Mouse (Mus musculus) layer of hippocampus, adult 9-11 months (tissue): ENCODE measurements around the gene Card14.
"Not testable (repeated sequence)": the region's sequence is repeated elsewhere in the genome, so short reads cannot be mapped to it uniquely, and the experiment has no call there.

Source experiments
- DNase-seq: peaks from one replicate; pipeline ENCODE4 v3.0.0; 2022

The Card14 gene

DNA sequence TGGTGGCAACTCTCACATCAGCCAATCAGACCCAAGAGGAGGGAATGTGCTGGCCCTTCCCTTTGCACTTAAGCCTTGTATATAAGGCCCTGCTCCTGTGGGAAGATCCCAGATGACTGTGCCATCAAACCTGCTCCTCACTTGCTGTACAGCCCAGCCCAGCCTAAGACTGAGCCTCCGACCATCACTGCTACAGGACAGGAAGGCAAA, at the start of gene Card14:
TSS of gene Card14 (plus strand) at position 111 of the 210 bp plus-strand sequence.
- no peak for DNase-seq

DNA sequence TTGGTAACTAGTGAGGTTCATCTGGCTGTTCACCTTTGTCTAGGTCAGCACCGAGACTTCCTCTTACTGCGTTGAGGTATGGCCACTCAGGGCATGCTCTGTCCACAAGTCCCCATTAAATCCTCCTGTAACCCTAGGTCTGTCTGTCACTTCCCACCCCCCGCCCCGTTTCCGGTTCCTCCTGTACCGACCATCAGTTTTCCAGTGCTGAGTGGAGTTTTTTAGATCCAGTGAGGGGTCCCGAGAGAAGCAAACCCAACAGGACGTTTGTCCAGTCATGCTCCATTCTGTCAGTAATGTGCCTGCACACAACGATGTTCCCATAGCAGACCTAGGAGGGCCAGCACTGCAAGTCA, 49.4 kb upstream of the Card14 start:
- no peak for DNase-seq

DNA sequence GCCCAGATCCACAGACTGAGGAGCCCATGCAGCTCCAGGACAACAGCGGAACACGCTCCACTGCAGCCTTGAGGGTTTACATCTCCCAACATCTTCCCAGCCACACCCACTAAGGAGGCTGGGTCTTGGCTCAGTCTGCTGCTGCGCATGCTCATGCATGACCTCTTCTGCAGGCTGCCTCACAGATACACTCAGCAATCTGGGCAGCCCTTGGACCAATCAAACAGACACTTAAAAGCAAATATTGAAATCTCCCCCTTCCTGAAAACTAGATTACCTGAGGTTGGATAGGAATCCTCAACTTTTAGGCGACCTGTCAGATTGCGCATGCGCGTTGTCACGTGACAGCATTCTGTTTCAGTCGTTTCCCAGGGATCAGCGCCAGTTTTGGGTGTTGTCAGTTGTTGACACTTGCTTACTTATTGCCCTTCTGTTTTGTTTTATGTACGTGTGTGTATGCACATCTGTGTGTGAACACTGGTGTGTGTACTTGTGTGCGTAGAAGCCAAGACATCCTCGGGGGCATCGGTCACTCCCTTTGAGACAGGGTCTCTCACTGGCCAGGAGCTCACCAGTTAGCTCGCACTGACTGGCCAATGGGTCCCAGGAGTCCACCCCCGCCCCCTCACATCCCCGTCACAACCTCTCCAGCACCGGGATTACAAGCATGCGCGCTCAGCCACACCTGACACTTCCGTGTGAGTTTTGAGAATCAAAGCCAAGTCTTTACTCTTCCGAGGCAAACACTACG, 48.8 kb upstream of the Card14 start:
- peak; percentile 71 for DNase-seq

DNA sequence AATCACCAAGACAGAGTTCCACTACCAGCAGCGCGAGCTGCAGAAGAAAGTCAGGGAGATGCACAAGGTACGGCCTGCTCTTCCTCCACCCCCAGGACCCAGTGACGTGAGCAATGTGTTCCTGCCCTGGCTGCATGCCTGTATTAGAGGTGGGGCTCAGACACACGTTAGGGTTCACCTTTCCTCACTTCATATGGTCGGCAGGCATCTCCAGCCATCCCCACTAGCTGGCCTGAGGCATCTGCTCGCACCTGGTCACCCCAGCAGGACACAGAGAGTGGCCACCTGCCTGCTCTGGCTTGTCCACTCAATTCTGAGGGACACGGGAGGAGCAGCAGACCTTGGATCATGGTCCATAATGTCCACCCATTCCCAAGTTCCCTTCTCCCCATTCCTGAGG, 47.6 kb upstream of the Card14 start:
- DNase-seq: no peak

DNA sequence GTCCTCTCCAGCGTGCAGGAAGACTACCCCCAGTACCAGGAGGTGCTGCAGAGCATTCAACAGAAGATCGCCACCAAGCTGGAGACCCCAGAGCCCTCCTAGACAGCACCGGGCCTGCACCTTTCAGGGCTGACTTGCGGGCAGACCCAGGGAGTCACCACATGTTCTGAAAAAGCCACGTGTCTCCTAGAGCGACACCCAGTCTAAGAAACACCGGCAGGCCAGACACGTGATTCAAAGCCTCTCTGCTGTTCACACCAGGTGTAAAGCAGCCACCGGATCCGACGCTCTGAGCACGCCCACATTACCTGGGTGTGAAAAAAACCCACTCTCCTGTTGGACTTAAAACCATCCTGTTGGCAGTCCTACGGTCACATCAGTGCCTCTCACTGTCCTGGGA, 43.2 kb upstream of the Card14 start:
- no peak for DNase-seq

DNA sequence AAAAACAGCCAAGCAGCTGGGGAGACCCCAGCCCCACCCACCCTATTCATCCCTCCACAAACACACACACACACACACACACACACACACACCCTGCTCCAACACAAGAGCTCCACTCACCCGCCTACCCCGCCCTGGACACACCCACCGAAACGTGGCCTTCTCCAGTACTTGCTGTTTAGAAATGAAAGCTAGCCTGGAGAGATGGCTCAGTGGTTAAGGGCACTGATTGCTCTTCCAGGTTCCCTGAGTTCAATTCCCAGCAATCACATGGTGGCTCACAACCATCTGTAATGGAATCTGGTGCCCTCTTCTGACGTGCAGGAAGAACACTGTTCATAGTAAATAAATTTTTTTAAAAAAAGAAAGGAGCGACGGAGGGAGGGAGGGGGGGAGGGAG, 41.8 kb upstream of the Card14 start:
- no peak for DNase-seq

DNA sequence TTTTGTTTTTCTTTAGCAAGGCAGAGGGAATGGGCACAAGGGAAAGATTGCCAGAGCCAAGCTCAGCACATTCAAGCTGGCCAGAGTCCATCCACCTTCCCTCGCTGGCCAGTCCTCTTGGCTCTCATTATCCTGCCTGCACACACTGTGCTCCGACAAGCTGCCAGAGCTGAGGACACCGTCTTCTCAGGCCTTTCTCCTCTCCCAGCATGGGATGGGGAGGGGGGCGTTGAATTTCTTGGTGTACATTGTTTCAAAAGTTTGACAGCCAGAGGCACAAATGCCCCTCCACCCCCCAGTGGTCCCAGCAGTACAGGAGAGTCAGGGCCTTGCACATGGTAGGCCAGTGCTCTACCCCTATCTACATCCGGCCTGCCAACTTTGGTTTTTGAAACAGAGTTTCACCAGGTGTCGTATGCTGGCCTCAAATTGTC, 40.3 kb upstream of the Card14 start:
- peak; percentile 49 for DNase-seq

DNA sequence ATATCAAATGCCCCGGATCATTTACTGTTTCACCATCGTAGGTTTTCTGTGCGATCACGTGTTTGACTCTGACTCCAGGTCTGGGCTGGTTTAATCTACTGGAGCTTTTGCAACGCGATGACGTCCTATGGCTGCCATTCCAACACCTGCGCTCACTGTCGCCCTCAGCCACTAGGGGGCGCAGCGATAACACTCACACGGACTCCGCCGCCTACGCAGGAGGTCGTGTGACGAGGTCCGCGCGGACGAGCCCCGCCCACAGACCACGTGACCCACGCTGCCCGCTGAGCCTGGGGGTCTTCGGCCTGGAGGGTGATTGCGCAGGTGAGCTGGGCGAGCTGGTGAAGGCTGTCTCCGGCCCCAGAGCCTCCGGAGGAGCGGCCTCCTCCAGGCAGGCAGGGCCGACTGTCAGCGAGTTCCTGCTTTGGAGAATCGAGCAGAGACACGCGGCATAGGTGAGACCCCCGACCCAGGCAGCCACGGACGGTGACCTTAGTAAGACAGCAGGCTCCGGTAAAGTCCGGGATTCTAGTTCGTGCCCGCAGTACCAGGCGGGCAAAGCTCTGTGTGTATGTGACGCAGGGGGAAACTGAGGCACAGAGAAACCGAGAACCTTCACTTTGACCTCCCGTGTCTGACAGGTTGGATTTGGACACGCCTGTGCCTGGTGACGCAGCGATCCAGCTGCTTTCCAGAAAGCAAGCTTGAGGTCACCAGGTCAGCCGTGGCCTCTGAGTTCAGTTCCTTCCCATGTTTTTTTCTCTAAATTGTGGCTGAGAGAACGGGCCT, 39.6 kb upstream of the Card14 start, which contains the start of gene Gaa:
TSS of gene Gaa (plus strand) at position 120 of the 789 bp plus-strand sequence.
- DNase-seq: peak; percentile 98

DNA sequence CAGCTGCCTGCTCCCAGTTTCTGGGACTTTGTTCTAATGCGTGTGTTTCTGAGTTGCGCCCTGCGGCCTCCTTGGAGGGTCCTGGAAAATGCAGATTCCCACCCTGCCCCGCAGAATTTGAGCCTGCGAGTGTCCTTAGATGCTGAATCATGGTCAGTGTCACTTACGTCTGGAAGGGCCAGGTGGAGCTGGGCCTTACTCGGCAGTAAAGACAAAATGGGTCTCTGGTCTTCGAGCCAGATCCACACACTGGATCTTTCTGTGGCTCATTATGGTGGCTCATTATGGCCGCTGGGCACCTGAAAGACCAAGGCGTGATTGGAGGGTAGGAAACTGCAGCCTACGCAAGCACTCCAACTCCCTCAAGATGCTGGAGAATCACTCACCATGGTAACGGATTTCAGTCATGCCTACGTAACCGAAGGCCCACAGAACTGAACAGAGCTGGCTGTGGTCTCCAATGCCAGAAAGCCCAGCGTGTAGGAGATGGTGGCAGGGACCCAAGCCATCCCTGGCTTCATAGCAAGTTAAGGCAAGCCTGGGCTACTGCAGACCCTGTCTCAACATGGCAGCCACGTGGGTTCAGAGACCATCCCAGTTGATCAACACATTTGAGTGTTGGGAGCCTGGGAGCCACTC, 38.9 kb upstream of the Card14 start:
- peak; percentile 83 for DNase-seq

DNA sequence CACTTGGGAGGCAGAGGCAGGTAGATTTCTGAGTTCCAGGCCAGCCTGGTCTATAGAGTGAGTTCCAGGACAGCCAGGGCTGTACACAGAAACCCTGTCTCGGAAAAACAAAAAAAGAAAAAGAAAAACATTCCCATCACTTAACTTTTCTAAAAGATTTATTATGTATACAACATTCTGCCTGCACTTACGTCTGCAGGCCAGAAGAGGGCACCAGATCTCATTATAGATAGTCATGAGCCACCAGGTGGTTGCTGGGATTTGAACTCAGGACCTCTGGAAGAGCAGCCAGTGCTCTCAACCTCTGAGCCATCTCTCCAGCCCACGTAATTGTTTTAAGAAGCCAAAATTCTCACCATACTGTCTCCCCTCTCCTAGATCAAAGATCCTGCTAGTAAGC, 35.1 kb upstream of the Card14 start:
- not testable (repeated sequence) for DNase-seq

DNA sequence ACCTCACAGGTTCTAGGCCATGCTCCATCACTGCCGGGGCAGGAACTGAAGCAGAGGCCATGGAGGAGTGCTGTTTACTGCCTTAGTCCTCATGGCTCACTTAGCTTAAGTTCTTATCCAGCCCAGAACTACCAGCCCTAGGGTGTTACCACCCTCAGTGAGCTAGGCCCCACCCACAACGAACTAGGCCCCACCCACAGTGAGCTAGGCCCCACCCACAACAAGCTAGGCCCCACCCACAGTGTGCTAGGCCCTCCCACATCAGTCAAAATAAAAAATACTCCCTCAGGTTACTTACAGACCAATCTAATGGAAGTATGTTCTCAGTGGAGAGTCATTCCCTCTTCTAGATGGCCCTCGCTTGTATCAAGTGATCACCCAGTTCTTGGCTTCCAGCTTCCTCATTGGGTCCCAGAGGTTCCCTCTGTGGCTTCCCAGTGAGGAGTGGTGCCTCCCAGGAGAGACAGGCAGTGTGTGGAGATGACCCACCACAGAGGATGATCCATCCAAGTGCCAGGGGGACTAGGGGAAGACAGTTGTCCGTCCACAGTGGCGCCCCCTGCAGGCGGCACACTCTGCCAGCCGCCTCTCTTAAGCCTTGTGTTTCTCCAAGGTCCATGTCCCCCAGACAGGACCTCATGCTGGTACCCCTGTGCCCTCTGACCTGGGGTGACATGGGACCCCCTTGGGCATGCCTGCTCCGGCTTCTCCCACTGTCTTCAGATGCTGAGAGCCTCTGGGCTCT, 34.2 kb upstream of the Card14 start:
- no peak for DNase-seq

DNA sequence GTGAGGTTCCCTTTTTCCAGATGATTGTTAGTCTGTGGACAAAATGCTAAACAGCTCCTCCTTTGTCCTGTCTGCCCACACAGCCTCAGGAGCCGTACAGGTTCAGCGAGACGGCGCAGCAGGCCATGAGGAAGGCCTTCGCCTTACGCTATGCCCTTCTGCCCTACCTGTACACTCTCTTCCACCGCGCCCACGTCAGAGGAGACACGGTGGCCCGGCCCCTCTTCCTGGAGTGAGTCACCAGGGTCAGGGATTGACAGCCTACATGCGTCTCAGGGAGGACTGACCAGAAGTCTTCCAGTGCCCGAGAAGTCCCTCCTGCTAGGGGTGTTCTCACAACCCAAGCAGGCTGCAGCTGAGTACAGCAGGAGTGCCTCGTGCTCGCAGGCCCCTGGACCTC, 26.5 kb upstream of the Card14 start:
- no peak for DNase-seq

DNA sequence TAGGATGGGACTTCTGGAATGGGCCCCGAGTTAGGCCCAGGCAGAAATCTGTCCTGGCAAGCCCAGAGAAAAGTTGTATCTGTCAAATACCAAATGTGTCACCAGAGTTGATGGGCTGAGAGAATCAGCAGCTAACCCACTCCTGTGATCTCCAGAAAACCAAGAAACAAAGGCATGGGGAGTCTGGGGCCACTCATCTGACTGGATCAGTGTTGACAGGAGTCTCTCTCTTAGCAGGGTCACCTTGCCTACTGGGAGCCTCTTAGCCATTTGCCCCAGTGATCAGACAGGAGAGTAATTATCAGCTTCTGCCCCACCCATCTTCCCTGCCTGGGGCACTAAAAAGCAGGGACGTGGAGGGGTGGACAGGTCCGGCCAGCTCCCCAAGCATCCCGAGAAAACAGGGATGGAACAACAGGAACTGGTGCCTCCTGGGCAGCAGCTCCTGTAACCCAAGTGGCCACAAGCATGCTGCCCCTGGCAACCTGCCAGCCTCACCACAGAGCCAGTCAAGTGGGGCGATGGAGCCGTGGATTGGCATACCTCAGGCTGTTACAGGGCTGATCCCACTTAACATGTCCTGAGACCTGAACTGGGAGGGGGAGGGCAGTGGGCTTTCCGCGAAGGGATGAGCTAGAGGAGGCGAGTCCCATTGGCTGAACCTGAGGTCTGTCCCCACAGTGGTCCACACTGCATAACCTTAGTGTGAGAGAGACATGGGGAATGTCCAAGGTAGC, 21.6 kb upstream of the Card14 start:
- DNase-seq: no peak

DNA sequence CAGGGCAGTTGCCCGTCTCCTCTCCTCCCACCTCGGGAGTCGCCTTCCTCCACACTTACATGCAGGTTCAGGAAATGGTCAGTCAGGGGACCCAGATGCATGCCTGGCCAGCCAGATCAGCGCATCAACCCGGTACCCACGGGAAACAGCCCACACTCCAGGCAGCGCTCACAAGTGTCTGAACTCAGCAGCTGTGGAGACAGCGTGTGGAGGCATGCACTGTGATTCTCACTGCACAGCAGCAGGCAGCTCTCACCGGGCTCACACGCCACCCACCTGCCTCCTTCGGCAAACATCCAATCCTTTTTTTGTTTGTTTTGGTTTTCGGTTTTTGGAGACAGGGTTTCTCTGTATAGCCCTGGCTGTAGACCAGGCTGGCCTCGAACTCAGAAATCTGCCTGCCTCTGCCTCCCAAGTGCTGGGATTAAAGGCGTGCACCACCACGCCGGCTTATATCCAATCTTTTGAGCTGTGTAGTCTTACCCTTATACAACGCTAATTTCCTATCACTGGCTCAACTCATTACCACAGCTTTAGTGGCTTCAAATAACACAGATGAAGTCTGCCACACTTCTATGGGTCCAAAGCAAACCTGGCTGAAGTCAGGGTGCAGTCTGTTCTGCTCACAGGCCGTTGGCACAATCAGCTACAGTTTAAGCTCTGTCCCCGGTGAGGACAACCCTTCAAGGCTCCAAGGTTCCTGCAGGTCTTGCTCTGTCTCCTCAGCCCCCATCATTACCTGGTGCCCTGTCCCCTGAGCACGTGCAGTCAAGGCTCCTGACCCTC, 20.2 kb upstream of the Card14 start:
- no peak for DNase-seq

DNA sequence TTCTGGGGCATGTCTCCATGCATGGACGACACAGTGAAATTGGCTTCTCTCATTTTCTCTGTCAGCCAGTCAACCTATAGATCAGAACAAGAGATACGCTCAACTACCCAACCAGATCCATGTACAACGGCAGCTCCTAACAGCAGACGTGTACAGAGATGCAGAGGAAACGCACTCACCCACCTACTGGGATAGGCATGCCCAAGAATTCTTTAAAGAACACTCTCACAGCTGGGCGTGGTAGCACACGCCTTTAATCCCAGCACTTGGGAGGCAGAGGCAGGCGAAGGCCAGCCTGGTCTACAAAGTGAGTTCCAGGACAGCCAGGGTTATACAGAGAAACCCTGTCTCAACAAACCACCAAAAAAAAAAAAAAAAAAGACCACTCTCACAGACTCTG, 14.7 kb upstream of the Card14 start:
- DNase-seq: not testable (repeated sequence)

DNA sequence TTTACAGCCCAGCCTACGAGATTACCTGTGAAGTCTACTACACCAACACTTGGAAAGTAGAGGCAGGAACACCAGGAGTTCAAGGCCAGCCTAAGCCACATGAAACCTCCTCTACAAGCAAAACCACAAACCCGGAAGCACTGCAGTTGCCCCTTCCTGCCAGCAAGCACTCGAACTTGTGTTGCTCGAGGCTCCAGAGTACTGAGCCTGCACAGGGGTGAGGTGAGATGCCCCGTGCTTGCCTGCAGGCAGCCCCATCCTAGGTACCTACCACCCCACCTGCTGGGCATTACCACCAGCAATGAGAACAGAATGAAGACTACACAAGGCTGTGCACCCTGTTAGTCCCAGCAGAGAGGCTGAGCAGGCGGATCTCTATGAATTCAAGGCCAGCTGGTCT, 9.6 kb upstream of the Card14 start:
- DNase-seq: no peak

DNA sequence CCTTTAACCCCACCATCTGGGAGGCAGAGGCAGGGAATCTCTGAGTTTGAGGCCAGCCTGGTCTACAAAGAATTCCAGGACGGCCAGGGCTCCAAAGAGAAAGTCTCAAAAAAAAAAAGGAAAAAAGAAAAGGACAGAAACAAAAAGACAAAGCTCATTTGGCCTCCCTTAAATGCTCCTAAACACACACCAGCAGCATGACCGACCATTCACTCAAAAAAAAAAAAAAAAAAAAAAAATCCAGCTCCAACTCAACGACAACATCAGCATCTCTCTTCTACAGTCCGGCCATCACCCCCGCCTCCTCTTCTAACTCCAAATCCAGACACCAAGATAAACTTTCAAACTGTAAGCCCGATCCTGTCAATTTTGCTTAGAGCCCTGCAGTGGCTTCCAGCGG, 8.7 kb upstream of the Card14 start:
- DNase-seq: no peak

DNA sequence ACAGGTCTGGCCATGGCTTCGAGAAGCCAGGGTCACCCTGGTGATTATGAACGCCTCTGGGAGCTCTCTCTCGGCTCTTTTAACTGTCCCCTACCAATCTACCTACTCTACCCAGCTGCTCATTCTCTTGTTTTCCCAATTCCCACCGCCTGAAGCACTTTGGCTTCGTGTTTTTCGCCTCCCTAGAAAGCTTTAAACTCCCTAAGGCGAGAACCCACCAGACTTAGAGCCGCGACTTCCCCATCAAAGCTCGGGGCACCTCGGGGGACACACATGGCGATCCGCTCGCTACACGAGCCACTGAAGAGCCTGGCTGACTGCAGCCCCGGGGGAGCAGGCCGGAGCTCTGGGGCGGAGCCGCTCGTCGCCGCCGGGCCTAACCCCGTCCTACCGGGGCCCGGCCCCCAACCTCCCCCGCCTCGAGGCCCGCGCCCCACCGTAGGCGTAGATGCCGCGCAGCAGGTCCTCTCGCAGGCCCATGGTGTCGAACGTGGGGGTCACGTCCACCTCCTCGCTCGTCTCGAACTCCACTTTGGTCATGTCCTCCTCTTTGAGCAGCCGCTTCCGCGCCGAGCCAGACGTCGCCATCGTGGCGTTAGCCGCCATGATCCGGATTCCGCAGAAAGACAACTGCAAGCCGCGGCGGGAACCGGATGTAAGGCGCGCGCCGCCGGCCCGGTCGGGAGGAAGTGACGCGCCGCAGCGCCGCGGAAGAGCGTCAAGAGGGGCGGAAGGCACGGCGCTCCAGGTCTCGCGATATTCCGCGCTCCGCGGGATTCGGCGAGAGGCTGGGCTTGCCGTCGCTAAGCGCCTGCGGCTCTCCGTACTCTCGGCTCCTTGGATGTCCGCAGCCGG, 8.0 kb upstream of the Card14 start, which contains the start of gene Eif4a3:
TSS of gene Eif4a3 (minus strand) at position 699 of the 855 bp plus-strand sequence.
- DNase-seq: peak; percentile 92

DNA sequence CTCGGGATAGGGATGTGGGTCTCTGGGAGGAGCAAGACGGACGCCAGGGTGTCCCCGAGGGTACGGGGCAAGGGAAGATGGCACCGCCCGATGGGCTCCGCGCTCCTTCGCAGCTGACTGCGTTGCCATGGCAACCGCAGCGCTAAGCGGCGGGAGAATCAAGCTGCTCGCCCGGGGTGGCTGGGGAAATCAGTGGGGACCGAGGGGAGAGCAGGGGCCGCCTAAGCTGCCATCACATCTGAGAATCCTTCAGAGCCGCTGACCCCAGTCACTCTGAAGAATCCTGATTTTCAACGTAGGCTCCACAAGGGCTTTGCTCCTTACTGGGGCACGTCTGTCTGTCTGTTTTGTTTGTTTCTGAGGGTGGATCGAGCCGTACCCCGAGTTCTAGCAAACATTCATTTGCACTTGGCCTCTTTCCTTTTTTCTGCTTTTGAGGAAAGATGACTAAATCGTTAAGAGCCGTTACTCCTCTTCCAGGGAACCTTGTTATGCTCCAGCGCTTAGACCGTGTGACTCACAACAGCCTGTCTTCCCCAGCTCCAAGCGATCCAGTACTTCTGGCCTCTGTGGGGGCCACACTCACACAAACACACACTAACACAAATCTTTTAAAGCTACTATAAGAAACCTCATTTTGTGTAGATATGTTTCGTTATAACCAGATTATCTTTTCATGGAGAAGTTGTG, 7.2 kb upstream of the Card14 start:
- no peak for DNase-seq

DNA sequence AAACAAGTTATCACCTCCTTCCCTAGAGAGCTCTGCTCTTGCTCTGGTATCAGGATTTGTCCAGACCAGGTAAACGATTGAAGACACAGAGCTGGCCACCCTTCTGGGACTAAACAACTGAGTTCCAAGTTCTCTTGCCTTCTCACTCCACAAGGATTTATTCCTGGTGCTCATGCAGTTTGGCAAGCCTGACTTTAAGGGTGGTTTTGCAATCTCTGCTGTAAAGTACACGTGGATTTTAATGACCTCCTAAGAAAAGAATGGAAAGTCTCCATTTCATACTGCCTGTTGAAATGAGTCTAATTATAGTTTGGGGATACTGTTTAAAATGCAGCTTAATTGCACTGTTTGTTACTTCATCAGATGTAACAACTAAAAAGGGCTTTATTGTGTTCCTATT, 6.6 kb upstream of the Card14 start:
- DNase-seq: no peak
